Mouse (Mus musculus) mature B cell (primary cell): Measurements from ENCODE around the gene 4930572O03Rik.
"Not testable (repeated sequence)": the region's sequence is repeated elsewhere in the genome, so short reads cannot be mapped to it uniquely, and the experiment has no call there.

Source experiments
- in situ Hi-C: fragments of 300-500 bp; cut with MboI; formaldehyde crosslinking; loops from 2 replicates; pipeline ENCODE4 v1.14.3; 2019

The 4930572O03Rik gene

GRCm38 (mm10) chr5:15616195-15616594, 40.7 kb downstream of the 4930572O03Rik start:
- in situ Hi-C loops = not testable (repeated sequence)

- in situ Hi-C loops = not testable (repeated sequence)
Observed at GRCm38 (mm10) chr5:15610695-15611094, 46.2 kb downstream of the 4930572O03Rik start.

GRCm38 (mm10) chr5:15606677-15607076, 50.2 kb downstream of the 4930572O03Rik start:
- in situ Hi-C loops = not testable (repeated sequence)

- in situ Hi-C loops = not testable (repeated sequence)
Observed at GRCm38 (mm10) chr5:15603585-15603984, 53.3 kb downstream of the 4930572O03Rik start.

GRCm38 (mm10) chr5:15603008-15603407, 53.9 kb downstream of the 4930572O03Rik start:
- in situ Hi-C loops = not testable (repeated sequence)

GRCm38 (mm10) chr5:15602424-15602947, 54.4 kb downstream of the 4930572O03Rik start:
- in situ Hi-C loops = not testable (repeated sequence)
